Mouse (Mus musculus) embryonic facial prominence, embryonic 15.5 days (tissue): Measurements from ENCODE around the gene Eef1g. TPM values are rescaled to one million over a fixed set of nuclear protein-coding genes. Genes with fewer than 3 reads are reported as not detected.

Source experiments
- polyA plus RNA-seq: library from polyadenylated mRNA; unstranded; fragments of >200 nt; fragmentation: Nextera tagmentation; extraction: Ambion mirVana; gene quantifications from 2 replicates; pipeline ENCODE4 v1.2.1, GENCODE M21; 2015

Gene Eef1g
- polyA plus RNA-seq, 1 experiment from 2014 or later: 443 TPM

Other genes starting within 250 kb of the Eef1g start
- 122 and 128 TPM in 2 replicates for gene Slc3a2, start 243.7 kb upstream of the Eef1g start, polyA plus RNA-seq
- gene Wdr74, start 231.2 kb upstream of the Eef1g start, polyA plus RNA-seq: 89.0 and 90.8 TPM in 2 replicates
- gene 1700092M07Rik, start 226.3 kb upstream of the Eef1g start, polyA plus RNA-seq: 0.70 and 1.2 TPM in 2 replicates
- gene Stx5a, start 225.6 kb upstream of the Eef1g start, polyA plus RNA-seq: 168 and 175 TPM in 2 replicates
- gene Nxf1, start 210.0 kb upstream of the Eef1g start, polyA plus RNA-seq: 175 and 192 TPM in 2 replicates
- 172 and 173 TPM in 2 replicates for gene Tmem223, start 196.0 kb upstream of the Eef1g start, polyA plus RNA-seq
- gene Tmem179b, start 192.6 kb upstream of the Eef1g start, polyA plus RNA-seq: 82.8 and 88.3 TPM in 2 replicates
- gene Taf6l, start 180.6 kb upstream of the Eef1g start, polyA plus RNA-seq: 27.3 and 30.0 TPM in 2 replicates
- gene Polr2g, start 168.5 kb upstream of the Eef1g start, polyA plus RNA-seq: 153 and 160 TPM in 2 replicates
- gene Zbtb3, start 164.5 kb upstream of the Eef1g start, polyA plus RNA-seq: 5.6 and 5.9 TPM in 2 replicates
- gene Ttc9c, start 147.7 kb upstream of the Eef1g start, polyA plus RNA-seq: 53.0 and 58.4 TPM in 2 replicates
- 6.0 and 7.1 TPM in 2 replicates for gene Hnrnpul2, start 147.0 kb upstream of the Eef1g start, polyA plus RNA-seq
- not detected in 2 replicates for gene AC129217.1, start 137.3 kb upstream of the Eef1g start, polyA plus RNA-seq
- gene Bscl2, start 129.6 kb upstream of the Eef1g start, polyA plus RNA-seq: 68.8 and 78.0 TPM in 2 replicates
- 5.1 and 7.5 TPM in 2 replicates for gene Gng3, start 127.8 kb upstream of the Eef1g start, polyA plus RNA-seq
- 2.0 and 3.5 TPM in 2 replicates for gene Lrrn4cl, start 116.3 kb upstream of the Eef1g start, polyA plus RNA-seq
- 177 and 194 TPM in 2 replicates for gene Ubxn1, start 95.5 kb upstream of the Eef1g start, polyA plus RNA-seq
- 63.3 and 65.1 TPM in 2 replicates for gene Uqcc3, start 86.1 kb upstream of the Eef1g start, polyA plus RNA-seq
- gene Lbhd1, start 83.3 kb upstream of the Eef1g start, polyA plus RNA-seq: 58.7 and 61.4 TPM in 2 replicates
- not detected in 2 replicates for gene Gm49403, start 83.1 kb upstream of the Eef1g start, polyA plus RNA-seq
- gene 1810009A15Rik, start 78.2 kb upstream of the Eef1g start, polyA plus RNA-seq: 82.8 and 84.2 TPM in 2 replicates
- 0.24 TPM in 1 of 2 replicates, not detected in the other for gene Gm49416, start 78.1 kb upstream of the Eef1g start, polyA plus RNA-seq
- gene Ints5, start 74.0 kb upstream of the Eef1g start, polyA plus RNA-seq: 42.7 and 45.8 TPM in 2 replicates
- 99.0 and 104 TPM in 2 replicates for gene Ganab, start 69.0 kb upstream of the Eef1g start, polyA plus RNA-seq
- 51.5 and 53.3 TPM in 2 replicates for gene B3gat3, start 46.7 kb upstream of the Eef1g start, polyA plus RNA-seq
- gene Rom1, start 37.7 kb upstream of the Eef1g start, polyA plus RNA-seq: 4.2 and 4.5 TPM in 2 replicates
- gene Eml3, start 37.5 kb upstream of the Eef1g start, polyA plus RNA-seq: 41.3 and 43.1 TPM in 2 replicates
- gene Mta2, start 25.2 kb upstream of the Eef1g start, polyA plus RNA-seq: 155 and 156 TPM in 2 replicates
- gene Tut1, start 13.2 kb upstream of the Eef1g start, polyA plus RNA-seq: 31.0 and 32.8 TPM in 2 replicates
- gene Ahnak, start 22.2 kb downstream of the Eef1g start, polyA plus RNA-seq: 71.9 and 92.4 TPM in 2 replicates
- gene Scgb1a1, start 120.9 kb downstream of the Eef1g start, polyA plus RNA-seq: 1.3 and 1.4 TPM in 2 replicates
- 12.0 and 14.1 TPM in 2 replicates for gene Asrgl1, start 168.6 kb downstream of the Eef1g start, polyA plus RNA-seq